Mouse (Mus musculus): Measurements from ENCODE around the gene Acadl. TPM values are rescaled to one million over a fixed set of nuclear protein-coding genes. Genes with fewer than 3 reads are reported as not detected.

Acadl gene
- polyA plus RNA-seq (2014; fragmentation: Nextera tagmentation; extraction: Ambion mirVana) = 54.1 and 61.4 TPM in 2 replicates

GRCm38 (mm10) chr1:66862712-66863511, at the start of gene Acadl:
Acadl (minus strand) TSS chr1:66863277.
- H3K27me3 ChIP-seq (ENCODE audit: control insufficient read depth, insufficient read depth, low read length) = no peaks in the 10 kb centered on the region
- WGBS = under 1% methylated on average over 80 of the region's 85 CpGs
- peak; percentile 96 for DNase-seq (ENCODE audit: low spot score, missing footprints)
- H3K4me1 ChIP-seq (ENCODE audit: control insufficient read depth, insufficient read depth, low read length) = peaks cover 5% of the 10 kb centered on the region; the same call in 1 of the 2 replicates
- no peaks in the 10 kb centered on the region for H3K9me3 ChIP-seq (ENCODE audit: control insufficient read depth, low read length)
- peak within 1 kb of the TSS; percentile 77 for H3K4me3 ChIP-seq (ENCODE audit: low read depth, low read length)
- no peak within 1 kb of the TSS; the same call in 1 of the 2 replicates for H3K27ac ChIP-seq (ENCODE audit: low read depth, low read length)
- peak; percentile 87 for ATAC-seq (ENCODE audit: low FRiP score)
- H3K4me2 ChIP-seq = peak within 1 kb of the TSS; percentile 71
- H3K36me3 ChIP-seq (ENCODE audit: control insufficient read depth, insufficient read depth, low read length) = no peaks in the 10 kb centered on the region
- peak within 1 kb of the TSS; percentile 82 for H3K9ac ChIP-seq (ENCODE audit: low read length)

GRCm38 (mm10) chr1:66912305-66912704, 49.2 kb upstream of the Acadl start:
- Histone ChIP-seq H3K9me3 (ENCODE audit: control insufficient read depth, low read length) (no peaks in the 10 kb centered on the region), H3K9ac (ENCODE audit: low read length) (no peak overlapping the region), H3K4me2 (no peak overlapping the region), H3K27me3 (ENCODE audit: control insufficient read depth, insufficient read depth, low read length) (no peaks in the 10 kb centered on the region), H3K4me3 (ENCODE audit: low read depth, low read length) (no peak overlapping the region), H3K36me3 (ENCODE audit: control insufficient read depth, insufficient read depth, low read length) (no peaks in the 10 kb centered on the region), H3K4me1 (ENCODE audit: control insufficient read depth, insufficient read depth, low read length) (no peaks in the 10 kb centered on the region), H3K27ac (ENCODE audit: low read depth, low read length) (no peak overlapping the region)
- no peak for ATAC-seq (ENCODE audit: low FRiP score)
- 90% methylated on average over 1 of the region's 1 CpGs for WGBS
- DNase-seq (ENCODE audit: low spot score, missing footprints) = no peak

- Histone ChIP-seq H3K9ac (ENCODE audit: low read length) (no peak overlapping the region), H3K4me1 (ENCODE audit: control insufficient read depth, insufficient read depth, low read length) (no peaks in the 10 kb centered on the region), H3K27me3 (ENCODE audit: control insufficient read depth, insufficient read depth, low read length) (no peaks in the 10 kb centered on the region), H3K4me3 (ENCODE audit: low read depth, low read length) (no peak overlapping the region), H3K9me3 (ENCODE audit: control insufficient read depth, low read length) (no peaks in the 10 kb centered on the region), H3K36me3 (ENCODE audit: control insufficient read depth, insufficient read depth, low read length) (no peaks in the 10 kb centered on the region), H3K27ac (ENCODE audit: low read depth, low read length) (no peak overlapping the region), H3K4me2 (no peak overlapping the region)
- WGBS = 91% methylated on average over 3 of the region's 3 CpGs
- ATAC-seq (ENCODE audit: low FRiP score) = no peak
- no peak for DNase-seq (ENCODE audit: low spot score, missing footprints)
Measured at GRCm38 (mm10) chr1:66902566-66902965, 39.5 kb upstream of the Acadl start.

- Histone ChIP-seq H3K36me3 (ENCODE audit: control insufficient read depth, insufficient read depth, low read length) (no peaks in the 10 kb centered on the region), H3K4me1 (ENCODE audit: control insufficient read depth, insufficient read depth, low read length) (peaks cover 5% of the 10 kb centered on the region; the same call in 1 of the 2 replicates), H3K9ac (ENCODE audit: low read length) (no peak overlapping the region), H3K9me3 (ENCODE audit: control insufficient read depth, low read length) (no peaks in the 10 kb centered on the region), H3K4me3 (ENCODE audit: low read depth, low read length) (no peak overlapping the region), H3K4me2 (no peak overlapping the region), H3K27me3 (ENCODE audit: control insufficient read depth, insufficient read depth, low read length) (no peaks in the 10 kb centered on the region), H3K27ac (ENCODE audit: low read depth, low read length) (no peak overlapping the region)
- WGBS = 96% methylated on average over 4 of the region's 4 CpGs
- DNase-seq (ENCODE audit: low spot score, missing footprints) = no peak
- no peak for ATAC-seq (ENCODE audit: low FRiP score)
Measured at GRCm38 (mm10) chr1:66900946-66901345, 37.9 kb upstream of the Acadl start.

- ATAC-seq (ENCODE audit: low FRiP score) (no peak), DNase-seq (ENCODE audit: low spot score, missing footprints) (no peak)
- WGBS = 77% methylated on average over 7 of the region's 7 CpGs
- no peak overlapping the region for H3K4me2 ChIP-seq
- H3K27ac ChIP-seq (ENCODE audit: low read depth, low read length) = no peak overlapping the region
- H3K9me3 ChIP-seq (ENCODE audit: control insufficient read depth, low read length) = no peaks in the 10 kb centered on the region
- H3K4me3 ChIP-seq (ENCODE audit: low read depth, low read length) = no peak overlapping the region
- no peak overlapping the region for H3K9ac ChIP-seq (ENCODE audit: low read length)
- no peaks in the 10 kb centered on the region for H3K36me3 ChIP-seq (ENCODE audit: control insufficient read depth, insufficient read depth, low read length)
- no peaks in the 10 kb centered on the region for H3K27me3 ChIP-seq (ENCODE audit: control insufficient read depth, insufficient read depth, low read length)
- H3K4me1 ChIP-seq (ENCODE audit: control insufficient read depth, insufficient read depth, low read length) = peaks cover 5% of the 10 kb centered on the region; the same call in 1 of the 2 replicates
Measured at GRCm38 (mm10) chr1:66898261-66898660, 35.2 kb upstream of the Acadl start.

- Histone ChIP-seq H3K9ac (ENCODE audit: low read length) (peak overlapping the region; percentile 42), H3K4me2 (no peak overlapping the region)
Measured at GRCm38 (mm10) chr1:66896556-66896955, 33.5 kb upstream of the Acadl start.

GRCm38 (mm10) chr1:66896125-66896524, 33.0 kb upstream of the Acadl start:
- H3K27me3 ChIP-seq (ENCODE audit: control insufficient read depth, insufficient read depth, low read length) = no peaks in the 10 kb centered on the region
- no peaks in the 10 kb centered on the region for H3K36me3 ChIP-seq (ENCODE audit: control insufficient read depth, insufficient read depth, low read length)
- 51% methylated on average over 5 of the region's 5 CpGs for WGBS
- no peak overlapping the region for H3K4me3 ChIP-seq (ENCODE audit: low read depth, low read length)
- H3K4me2 ChIP-seq = no peak overlapping the region
- no peaks in the 10 kb centered on the region for H3K9me3 ChIP-seq (ENCODE audit: control insufficient read depth, low read length)
- DNase-seq (ENCODE audit: low spot score, missing footprints) = peak; percentile 83
- peak; percentile 64 for ATAC-seq (ENCODE audit: low FRiP score)
- peak overlapping the region; percentile 42 for H3K9ac ChIP-seq (ENCODE audit: low read length)
- H3K4me1 ChIP-seq (ENCODE audit: control insufficient read depth, insufficient read depth, low read length) = peaks cover 5% of the 10 kb centered on the region; the same call in 1 of the 2 replicates
- no peak overlapping the region for H3K27ac ChIP-seq (ENCODE audit: low read depth, low read length)

More at GRCm38 (mm10) chr1:66896556-66896955, 33.5 kb upstream of the Acadl start:
- no peaks in the 10 kb centered on the region for H3K36me3 ChIP-seq (ENCODE audit: control insufficient read depth, insufficient read depth, low read length)
- no peaks in the 10 kb centered on the region for H3K9me3 ChIP-seq (ENCODE audit: control insufficient read depth, low read length)
- no peak overlapping the region for H3K4me3 ChIP-seq (ENCODE audit: low read depth, low read length)
- WGBS = 71% methylated on average over 5 of the region's 5 CpGs
- no peaks in the 10 kb centered on the region for H3K27me3 ChIP-seq (ENCODE audit: control insufficient read depth, insufficient read depth, low read length)
- no peak overlapping the region for H3K27ac ChIP-seq (ENCODE audit: low read depth, low read length)
- DNase-seq (ENCODE audit: low spot score, missing footprints) = peak; percentile 86
- peak; percentile 34; the same call in 1 of the 2 replicates for ATAC-seq (ENCODE audit: low FRiP score)
- H3K4me1 ChIP-seq (ENCODE audit: control insufficient read depth, insufficient read depth, low read length) = peaks cover 5% of the 10 kb centered on the region; the same call in 1 of the 2 replicates

- ATAC-seq (ENCODE audit: low FRiP score) (peak; percentile 79), DNase-seq (ENCODE audit: low spot score, missing footprints) (peak; percentile 83)
- H3K27ac ChIP-seq (ENCODE audit: low read depth, low read length) = no peak overlapping the region
- no peaks in the 10 kb centered on the region for H3K27me3 ChIP-seq (ENCODE audit: control insufficient read depth, insufficient read depth, low read length)
- H3K9me3 ChIP-seq (ENCODE audit: control insufficient read depth, low read length) = no peaks in the 10 kb centered on the region
- H3K4me3 ChIP-seq (ENCODE audit: low read depth, low read length) = no peak overlapping the region
- H3K4me2 ChIP-seq = no peak overlapping the region
- no peak overlapping the region for H3K9ac ChIP-seq (ENCODE audit: low read length)
- H3K36me3 ChIP-seq (ENCODE audit: control insufficient read depth, insufficient read depth, low read length) = no peaks in the 10 kb centered on the region
- peaks cover 5% of the 10 kb centered on the region; the same call in 1 of the 2 replicates for H3K4me1 ChIP-seq (ENCODE audit: control insufficient read depth, insufficient read depth, low read length)
Measured at GRCm38 (mm10) chr1:66895837-66896118, 32.7 kb upstream of the Acadl start.

GRCm38 (mm10) chr1:66895093-66895836, 32.2 kb upstream of the Acadl start:
- H3K9ac ChIP-seq (ENCODE audit: low read length) = no peak overlapping the region
- WGBS = 79% methylated on average over 6 of the region's 6 CpGs
- no peak for ATAC-seq (ENCODE audit: low FRiP score)

More at GRCm38 (mm10) chr1:66895093-66895836, 32.2 kb upstream of the Acadl start:
- H3K4me1 ChIP-seq (ENCODE audit: control insufficient read depth, insufficient read depth, low read length) = peaks cover 5% of the 10 kb centered on the region; the same call in 1 of the 2 replicates
- H3K9me3 ChIP-seq (ENCODE audit: control insufficient read depth, low read length) = no peaks in the 10 kb centered on the region
- H3K27ac ChIP-seq (ENCODE audit: low read depth, low read length) = no peak overlapping the region
- H3K27me3 ChIP-seq (ENCODE audit: control insufficient read depth, insufficient read depth, low read length) = no peaks in the 10 kb centered on the region
- no peak overlapping the region for H3K4me2 ChIP-seq
- H3K36me3 ChIP-seq (ENCODE audit: control insufficient read depth, insufficient read depth, low read length) = no peaks in the 10 kb centered on the region
- H3K4me3 ChIP-seq (ENCODE audit: low read depth, low read length) = no peak overlapping the region
- no peak for DNase-seq (ENCODE audit: low spot score, missing footprints)

Measured in midbrain, embryonic 11.5 days (tissue).